Mouse (Mus musculus): ENCODE data around the gene Cntrob. TPM values are rescaled to one million over a fixed set of nuclear protein-coding genes. Genes with fewer than 3 reads are reported as not detected.
A peak's percentile ranks its signal among the peaks of the same experiment; 100 is the strongest.

Gene Cntrob
- total RNA-seq (2022) = 10 to 100 TPM in 2 of 4 experiments, 1 to 10 TPM in 2; 6.4 to 14.8 (median 10.0) TPM

DNA sequence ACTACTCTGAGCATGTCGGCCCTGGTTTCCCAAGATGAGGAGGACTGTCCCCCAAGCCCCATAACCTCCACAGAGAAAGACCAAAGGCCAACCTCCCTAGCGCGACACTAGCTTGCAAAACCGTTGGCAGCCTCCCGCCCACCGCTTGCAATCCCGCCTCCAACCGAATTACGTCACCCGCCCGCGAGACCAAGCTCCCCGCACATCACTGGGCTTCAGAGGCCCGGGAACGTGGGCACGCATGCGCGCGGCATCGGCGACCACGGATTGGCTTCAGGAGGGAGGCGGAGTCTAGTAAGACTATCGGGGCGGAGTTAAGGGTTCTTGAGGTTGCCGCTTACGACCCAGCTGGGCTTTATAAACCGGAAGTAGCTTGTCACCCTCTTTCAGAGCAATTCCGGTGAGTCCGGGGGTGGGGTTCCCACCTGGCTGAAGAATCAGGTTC lies at the start of gene Cntrob, which contains the start of gene Trappc1:
TSS of gene Cntrob (minus strand) at position 109 of the 445 bp plus-strand sequence.
TSS of gene Trappc1 (plus strand) at position 314 of the 445 bp plus-strand sequence.
- peak; percentile 100 for DNase-seq

DNA sequence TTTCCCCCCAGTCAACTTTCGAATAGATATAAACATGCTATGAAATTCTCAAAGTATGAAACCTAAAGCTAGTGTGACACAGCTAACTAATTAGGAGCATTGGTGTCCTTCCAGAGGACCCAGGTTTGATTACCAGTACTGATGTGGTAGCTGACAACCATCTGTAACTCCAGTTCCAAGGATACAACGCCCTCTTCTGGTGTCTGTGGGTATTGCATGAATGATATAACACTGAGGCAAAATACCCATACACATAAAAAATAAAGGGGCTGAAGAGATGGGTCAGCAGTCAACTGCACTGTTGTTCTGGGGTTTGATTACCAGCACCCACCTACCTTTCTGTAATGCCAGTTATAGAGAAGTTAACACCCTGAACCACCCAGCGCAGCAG lies 49.2 kb upstream of the Cntrob start:
- DNase-seq = no peak

- no peak for DNase-seq
Measured at GRCm38 (mm10) chr11:69372056-69372779, 48.6 kb upstream of the Cntrob start.

- no peak for DNase-seq
Measured at GRCm38 (mm10) chr11:69371601-69372000, 48.0 kb upstream of the Cntrob start.

DNA sequence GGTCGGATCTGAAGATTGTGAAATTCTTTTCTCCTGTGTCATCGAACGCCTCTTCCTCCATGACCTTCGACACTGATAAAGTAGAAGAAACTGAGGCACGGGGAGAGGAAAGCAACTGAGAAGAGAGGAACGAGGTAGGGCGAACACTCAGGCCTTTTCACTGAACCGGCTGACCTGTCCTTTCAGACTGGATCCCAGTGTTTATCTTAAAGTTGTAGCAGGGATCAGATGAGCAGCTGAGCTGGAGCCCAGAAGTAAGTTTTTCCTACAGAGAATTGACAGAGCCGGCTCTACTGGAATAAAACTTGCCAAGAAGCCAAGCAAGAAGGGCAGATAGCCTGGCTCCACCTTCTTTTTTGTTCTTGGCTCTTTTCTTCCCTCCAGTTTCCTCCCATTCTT lies 47.2 kb upstream of the Cntrob start:
- no peak for DNase-seq

- no peak for DNase-seq
Measured at GRCm38 (mm10) chr11:69369990-69370816, 46.6 kb upstream of the Cntrob start.

GRCm38 (mm10) chr11:69369215-69369989 lies 45.8 kb upstream of the Cntrob start, which contains the start of gene Chd3:
Gene Chd3, minus strand, starts transcription at chr11:69369406.
- DNase-seq = no peak

DNA sequence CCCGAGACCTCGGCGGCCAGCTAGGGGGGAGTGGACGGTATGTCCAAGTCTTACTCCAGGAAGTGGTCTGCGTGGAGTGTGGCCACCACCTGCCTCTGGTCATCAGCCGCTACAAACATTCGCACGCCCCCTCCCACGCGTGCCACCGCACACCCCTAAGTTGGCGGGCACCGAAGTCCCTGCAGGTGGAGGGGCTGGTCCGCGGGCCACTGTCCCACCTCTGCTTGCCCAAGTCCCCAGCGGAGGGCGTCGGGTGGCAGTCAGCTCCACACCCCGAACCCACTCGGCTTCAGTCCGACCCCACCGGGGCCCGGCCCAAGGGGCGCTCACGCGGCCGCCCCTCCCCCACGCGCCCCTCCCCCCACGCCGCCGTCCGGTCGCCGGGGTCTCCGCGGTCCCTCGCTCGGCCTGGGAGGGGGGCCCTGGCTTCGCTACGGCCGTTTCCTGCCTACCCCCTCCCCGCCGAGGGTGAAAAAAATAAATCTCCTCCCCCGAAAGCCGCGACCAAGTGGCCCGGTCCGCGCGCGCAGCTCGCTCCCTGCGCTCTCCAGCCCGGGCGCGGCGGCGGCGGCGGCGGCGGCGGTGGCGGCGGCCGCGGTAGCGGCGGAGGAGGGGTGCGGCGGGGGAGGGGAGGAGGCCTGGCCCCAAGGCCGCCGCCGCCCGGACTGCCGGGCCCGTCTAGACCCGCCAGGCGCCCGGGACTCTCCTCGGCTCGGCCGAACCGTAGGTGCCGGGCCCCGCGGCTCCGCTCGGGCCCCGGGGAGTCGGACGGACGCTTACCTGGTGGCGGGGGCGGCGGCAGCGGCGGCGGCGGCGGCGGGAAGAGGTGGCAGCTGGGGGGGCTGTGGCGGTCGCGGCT lies 45.0 kb upstream of the Cntrob start:
- no peak for DNase-seq

DNA sequence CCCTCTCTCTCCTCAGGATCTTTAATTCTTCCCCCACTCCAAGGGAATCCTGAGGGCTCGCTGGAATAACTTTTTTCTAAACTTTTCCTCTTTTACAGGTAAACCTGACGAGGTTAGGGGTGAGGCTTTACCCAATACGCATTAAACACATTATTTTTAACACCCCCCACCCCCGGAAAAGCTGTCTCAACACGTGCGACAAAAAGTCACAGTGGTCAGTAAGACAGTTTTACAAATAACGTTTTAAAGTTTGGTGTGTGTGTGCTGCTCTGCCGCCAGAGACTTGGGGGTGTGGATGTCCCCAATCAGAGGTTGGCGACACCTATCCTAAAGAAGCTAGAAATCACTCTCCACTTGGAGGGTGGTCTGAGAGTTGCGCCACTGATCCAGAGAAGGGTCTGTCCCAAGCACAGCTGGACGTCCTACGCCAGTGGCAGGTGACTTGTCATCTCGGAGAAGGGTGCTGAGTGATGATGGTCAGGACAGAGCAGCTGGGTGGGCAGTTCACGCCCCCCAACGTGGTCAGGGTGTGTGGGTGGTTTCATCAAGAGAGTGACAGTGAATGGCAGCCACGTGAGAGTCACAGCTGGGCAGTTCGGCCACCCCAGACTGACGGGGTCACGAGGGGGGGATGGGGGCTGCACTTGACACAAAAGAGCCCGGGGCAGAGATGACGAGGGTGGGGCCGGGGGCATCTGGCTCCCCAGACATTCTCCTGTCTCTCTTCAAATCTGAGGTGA lies 44.2 kb upstream of the Cntrob start:
- DNase-seq = no peak

- DNase-seq = no peak
Measured at GRCm38 (mm10) chr11:69366855-69367615, 43.5 kb upstream of the Cntrob start.

DNA sequence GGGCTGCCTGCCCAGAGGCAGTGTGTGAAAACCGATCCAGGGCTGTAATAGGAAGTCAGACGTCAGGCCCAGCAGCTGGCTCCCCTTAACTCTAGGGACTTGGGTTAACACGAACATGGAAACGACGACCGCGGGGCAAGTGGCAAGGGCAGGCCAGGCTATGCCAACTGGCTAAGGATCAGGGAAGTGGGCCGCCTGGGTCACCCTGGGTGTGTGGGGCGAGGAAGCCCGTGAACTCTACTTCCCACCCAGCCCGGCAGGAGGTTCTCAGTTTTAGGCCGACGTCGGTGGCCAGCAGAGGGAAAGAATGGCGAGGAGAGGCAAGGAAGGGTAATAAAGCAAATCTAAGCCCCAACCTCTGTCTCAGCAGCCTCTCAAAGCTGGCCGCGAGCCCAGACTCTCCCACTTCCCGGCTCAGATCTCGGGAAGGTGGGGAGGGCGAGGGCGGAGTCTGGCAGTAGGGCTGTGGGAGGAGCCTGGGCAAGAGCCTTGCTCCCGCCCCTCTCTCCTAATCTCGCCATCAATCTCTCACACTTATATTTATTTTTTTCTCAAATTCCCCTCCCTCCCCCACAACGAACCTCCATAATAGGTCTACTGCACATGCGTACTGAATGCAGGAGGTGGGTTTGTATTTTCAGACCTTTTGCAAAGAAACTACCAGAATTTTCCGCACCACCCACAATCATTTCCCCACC lies 42.7 kb upstream of the Cntrob start:
- peak; percentile 94 for DNase-seq

DNA sequence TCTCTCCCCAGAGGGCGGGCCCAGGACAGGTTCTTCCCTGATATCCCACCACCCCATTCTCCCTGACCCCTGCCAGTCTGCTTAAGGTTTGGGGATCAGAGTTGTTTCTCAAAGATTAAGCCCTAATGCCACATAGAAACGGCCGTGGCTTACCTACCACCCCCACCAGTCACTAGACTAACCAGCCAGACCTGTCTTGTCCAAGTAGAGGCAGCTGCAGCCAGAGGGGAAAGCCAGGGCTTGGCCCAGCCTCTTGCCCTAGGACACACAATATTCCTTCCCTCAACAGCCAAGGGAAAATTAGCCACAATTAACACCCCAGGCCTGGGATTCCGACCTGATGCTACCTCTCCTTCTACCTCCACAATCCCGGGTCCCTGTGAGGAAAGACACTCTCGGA lies 42.1 kb upstream of the Cntrob start:
- no peak for DNase-seq

DNA sequence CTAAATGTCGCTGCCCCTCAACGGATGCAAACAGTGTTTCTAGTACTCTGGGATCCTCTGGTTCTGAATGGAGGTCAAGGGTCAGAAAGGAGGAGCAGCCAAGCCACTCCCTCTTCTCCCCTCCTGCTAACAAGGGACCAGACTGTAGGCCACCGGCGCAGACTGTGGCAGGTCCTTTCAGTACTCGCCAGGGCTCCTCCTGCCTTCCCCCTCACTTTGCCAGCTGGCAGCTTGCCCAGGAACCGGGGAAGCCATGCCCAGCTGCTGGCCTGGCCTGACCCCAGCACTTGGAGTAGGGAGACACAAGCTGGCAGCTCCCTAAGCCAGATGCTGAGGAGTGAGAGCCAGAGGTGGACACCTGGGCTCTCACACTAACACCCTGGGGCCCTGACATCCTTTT lies 41.3 kb upstream of the Cntrob start:
- DNase-seq = peak; percentile 94

DNA sequence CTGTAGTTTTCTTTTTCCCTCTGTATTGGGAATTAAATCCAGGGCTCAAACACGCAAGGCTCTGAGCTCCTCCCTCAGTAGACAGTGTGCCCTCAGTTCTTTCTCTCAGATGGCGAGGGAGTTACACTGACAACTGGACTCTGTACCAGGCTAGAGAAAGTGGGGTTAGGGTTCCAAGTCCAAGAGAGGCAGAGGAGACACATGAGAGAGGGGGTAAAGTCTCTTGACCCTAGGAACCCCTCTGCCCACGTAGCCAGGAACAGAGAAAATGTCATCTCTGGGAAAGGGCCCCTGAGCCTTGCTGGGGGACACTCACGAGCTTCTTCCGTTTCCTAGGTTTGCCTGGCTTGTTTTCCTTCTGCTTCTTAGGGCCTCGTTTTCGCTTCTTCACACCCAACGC lies 40.8 kb upstream of the Cntrob start:
- DNase-seq = no peak

DNA sequence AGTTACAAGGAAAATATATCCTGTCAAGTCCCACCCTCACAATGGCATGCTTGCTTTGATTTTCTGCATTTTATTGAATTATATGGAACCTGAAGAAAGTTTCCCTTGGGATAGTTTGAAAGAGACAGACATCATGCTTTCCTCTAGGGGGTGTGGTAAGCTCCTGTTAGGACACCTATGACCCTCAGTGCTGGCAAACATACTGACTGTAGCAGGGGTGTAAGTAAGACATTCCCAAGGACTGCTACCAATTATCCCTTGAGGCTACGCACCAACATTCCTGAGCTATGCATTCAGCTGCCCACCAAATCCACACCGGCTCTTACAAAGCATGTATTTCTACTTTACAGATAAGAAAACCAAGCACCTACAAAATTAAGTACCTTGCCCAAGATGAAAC lies 38.9 kb upstream of the Cntrob start:
- DNase-seq = no peak

DNA sequence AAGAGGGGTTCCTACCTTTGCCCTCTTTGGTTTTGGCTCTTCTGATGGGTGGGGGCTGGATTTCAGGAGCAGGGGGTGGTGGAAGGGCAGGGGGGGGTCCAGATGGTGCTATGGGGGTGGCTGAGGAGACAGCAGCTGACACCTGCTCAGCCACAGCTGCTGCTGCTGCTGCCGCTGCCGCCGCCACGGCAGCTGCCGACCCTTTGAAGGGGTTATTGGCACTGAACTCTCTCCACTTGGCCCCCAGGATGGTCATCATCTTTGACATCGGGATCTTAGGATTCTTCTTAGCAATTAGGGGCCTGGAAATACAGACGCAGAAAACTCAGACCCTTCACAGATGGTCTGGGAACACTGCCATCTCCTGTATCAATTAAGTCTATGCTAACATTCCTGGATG lies 38.4 kb upstream of the Cntrob start:
- no peak for DNase-seq

GRCm38 (mm10) chr11:69357690-69358089 lies 34.1 kb upstream of the Cntrob start:
- no peak for DNase-seq

- no peak for DNase-seq
Measured at GRCm38 (mm10) chr11:69356544-69356943, 33.0 kb upstream of the Cntrob start.

DNA sequence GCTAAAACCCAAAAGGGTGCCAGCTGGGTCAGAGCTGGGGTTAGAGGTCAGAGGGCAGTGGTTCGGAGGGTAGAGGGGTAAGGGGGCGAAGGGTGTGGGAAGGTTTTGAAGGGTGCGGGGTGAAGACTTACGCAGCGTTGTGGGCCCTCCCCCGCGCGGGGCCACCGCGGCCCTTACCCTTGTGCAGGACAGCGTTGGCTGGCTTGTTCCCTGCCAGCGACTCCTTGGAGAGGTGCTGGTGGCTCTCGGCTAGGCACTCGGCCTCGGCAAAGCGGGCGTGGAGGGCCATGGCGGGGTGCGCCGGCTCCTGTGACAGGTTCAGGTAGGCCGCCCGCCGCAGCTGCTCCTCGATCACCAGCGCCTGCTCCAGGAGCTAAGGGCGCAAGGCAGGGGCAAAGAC lies 22.9 kb upstream of the Cntrob start:
- no peak for DNase-seq
